Mouse (Mus musculus): ENCODE measurements around the gene Akap9.

GRCm38 (mm10) chr5:4094471-4094870, 166.6 kb downstream of the Akap9 start:
- TF ChIP-seq CTCF (conservative IDR thresholded peaks at IDR 0.05; ENCODE audit: low read length) = no peak
- TF ChIP-seq NANOG (IDR thresholded peaks at IDR 0.05; ENCODE audit: borderline replicate concordance, low read length) = no peak

Measured in E14TG2a.4 (cell line).